Mouse (Mus musculus): ENCODE results near the gene Oas1h. TPM values are rescaled to one million over a fixed set of nuclear protein-coding genes. Genes with fewer than 3 reads are reported as not detected.
"Not testable (repeated sequence)": the region's sequence is repeated elsewhere in the genome, so short reads cannot be mapped to it uniquely, and the experiment has no call there.

The Oas1h gene
- polyA plus RNA-seq, 1 experiment from 2014 or later: not detected

DNA sequence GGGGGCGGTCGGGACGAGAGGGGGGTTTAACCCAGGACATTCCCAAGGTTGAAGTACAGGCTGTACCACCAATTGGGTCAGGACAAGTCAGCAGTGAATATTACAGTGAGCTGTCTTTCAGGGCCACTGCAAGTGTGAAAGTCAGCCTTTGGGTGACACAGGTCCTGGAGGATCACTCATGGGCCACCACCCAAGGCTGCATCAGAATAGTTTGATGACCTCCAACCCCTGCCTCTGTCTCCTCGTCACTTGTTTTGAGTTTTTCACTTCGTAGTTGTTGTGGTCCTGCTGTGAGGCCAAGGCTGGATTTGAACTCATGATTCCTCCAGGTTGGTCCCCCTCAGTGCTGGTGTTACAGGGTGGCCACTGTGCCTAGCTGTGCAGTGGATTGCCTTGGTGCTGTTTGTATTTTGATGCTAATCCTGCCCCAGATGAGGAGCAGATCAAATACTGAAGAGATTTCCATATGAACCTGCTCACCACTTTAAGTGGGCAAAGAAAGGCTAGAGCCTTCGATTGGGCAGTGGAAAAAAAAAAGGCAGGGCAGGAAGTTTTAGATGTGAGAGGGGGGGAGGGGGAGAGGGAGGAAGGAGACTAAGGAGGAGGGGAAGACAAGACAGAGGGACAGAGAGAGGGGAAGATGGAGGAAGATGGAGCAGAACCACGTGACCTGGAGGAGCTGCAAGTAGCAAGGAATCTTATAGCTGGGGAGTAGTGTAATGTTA is 47.1 kb downstream of the Oas1h start:
- 56% methylated on average over 7 of the region's 7 CpGs for WGBS
- Histone ChIP-seq H3K9me3 (no peaks in the 10 kb centered on the region), H3K4me3 (no peak overlapping the region)

DNA sequence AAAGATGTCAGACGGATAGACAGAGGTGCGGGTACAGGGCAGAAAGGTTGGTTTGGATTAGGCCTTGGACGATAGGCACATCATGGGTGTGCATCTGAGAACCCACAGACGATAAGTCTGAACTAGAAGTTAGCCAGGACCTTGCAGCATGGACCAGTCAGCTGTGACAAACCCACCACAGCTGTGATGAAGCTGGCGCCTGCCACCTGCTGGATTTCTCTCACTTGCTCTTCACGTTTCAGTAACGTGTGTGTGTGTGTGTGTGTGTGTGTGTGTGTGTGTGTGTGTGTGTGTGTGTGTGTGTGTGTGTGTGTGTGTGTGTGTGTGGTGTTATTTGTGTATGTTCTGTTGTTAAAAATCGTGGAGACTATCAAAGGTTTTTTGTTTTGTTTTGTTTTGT is 53.0 kb downstream of the Oas1h start, which contains the start of gene Oas1d:
TSS of gene Oas1d (plus strand) at position 333 of the 400 bp plus-strand sequence.
- 51% methylated on average over 8 of the region's 8 CpGs for WGBS
- H3K4me2 ChIP-seq; H3K9ac ChIP-seq; H3K9me3 ChIP-seq; H3K4me1 ChIP-seq (replicated peaks); ATAC-seq (ENCODE audit: low read depth); H3K27me3 ChIP-seq; H3K36me3 ChIP-seq; H3K27ac ChIP-seq (replicated peaks); H3K4me3 ChIP-seq: not testable (repeated sequence)

More for the DNA sequence above, 47.1 kb downstream of the Oas1h start:
- no peaks in the 10 kb centered on the region for H3K36me3 ChIP-seq
- ATAC-seq (ENCODE audit: low read depth): no peak
- no peaks in the 10 kb centered on the region for H3K4me1 ChIP-seq (replicated peaks)
- H3K27me3 ChIP-seq: no peaks in the 10 kb centered on the region
- H3K4me2 ChIP-seq: no peak overlapping the region
- H3K27ac ChIP-seq (replicated peaks): no peak overlapping the region
- no peak overlapping the region for H3K9ac ChIP-seq

DNA sequence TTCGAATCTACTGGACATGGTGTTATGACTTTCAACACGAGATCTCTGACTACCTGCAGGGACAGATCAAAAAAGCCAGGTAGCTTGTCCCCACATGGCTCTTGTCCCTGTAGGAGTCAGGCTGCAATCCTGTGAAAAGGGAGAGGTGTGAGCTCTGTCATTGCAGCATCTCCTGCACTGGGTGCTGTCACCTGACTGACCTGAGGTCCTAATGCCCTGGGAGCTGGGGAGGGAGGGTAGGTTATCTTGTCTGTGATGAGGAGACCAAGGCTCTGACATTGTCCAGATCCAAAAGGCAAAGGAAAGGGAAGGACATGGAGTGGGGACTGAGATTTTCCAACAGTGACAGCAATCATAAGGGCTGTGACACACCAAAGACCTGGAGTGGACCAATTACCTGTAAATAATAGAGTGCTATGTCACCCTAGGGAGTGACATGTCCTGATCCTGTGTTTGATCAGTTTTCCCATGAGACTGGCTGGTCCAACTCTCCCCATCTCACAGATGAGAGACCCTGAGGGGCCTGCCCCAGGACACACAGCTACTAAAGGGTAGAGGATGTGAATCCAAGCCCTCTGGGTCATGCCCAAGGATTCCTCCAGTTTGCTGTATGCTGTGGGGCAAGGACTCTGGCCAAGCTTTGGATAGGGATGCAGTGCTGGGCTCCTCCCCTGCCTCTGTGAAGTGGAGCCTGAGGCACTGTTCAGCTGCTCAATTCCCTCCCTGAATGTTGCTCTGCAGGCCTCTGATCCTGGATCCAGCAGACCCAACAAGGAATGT is 58.1 kb downstream of the Oas1h start:
- H3K4me3 ChIP-seq; H3K36me3 ChIP-seq; H3K4me2 ChIP-seq; H3K27me3 ChIP-seq; H3K9ac ChIP-seq; ATAC-seq (ENCODE audit: low read depth); H3K9me3 ChIP-seq; H3K27ac ChIP-seq (replicated peaks); H3K4me1 ChIP-seq (replicated peaks): not testable (repeated sequence)
- 67% methylated on average over 2 of the region's 2 CpGs for WGBS

DNA sequence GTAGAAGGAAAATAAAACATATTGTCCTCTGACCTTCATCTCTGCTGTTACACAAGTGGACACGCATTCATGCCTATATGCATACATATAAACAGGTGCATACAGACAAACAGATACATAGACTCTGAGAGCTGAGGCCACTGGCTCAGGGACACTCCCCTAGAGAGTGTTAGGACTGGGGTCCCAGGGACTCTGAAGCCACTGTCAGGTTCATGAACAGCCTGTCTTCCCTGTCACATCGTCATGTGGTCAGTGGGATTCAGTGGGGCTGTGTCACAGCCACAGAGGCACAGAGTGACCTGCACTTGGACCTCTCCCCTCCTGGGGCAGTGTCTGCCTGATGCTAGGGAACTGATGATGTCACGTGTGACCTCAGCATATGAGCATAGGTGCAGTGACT is 59.1 kb downstream of the Oas1h start:
- no peak for ATAC-seq (ENCODE audit: low read depth)
- 81% methylated on average over 3 of the region's 3 CpGs for WGBS

More for the DNA sequence above, 59.1 kb downstream of the Oas1h start:
- Histone ChIP-seq H3K4me2 (no peak overlapping the region), H3K9ac (no peak overlapping the region), H3K4me3 (no peak overlapping the region), H3K9me3 (no peaks in the 10 kb centered on the region), H3K27me3 (no peaks in the 10 kb centered on the region), H3K36me3 (no peaks in the 10 kb centered on the region), H3K27ac (replicated peaks) (no peak overlapping the region), H3K4me1 (replicated peaks) (no peaks in the 10 kb centered on the region)

Small RNA genes lying within 50 kb of the gene (microRNA-seq; reads per million reads assigned to microRNA genes)
- not detected for gene Gm22907

Other genes starting within 250 kb of the Oas1h start
- 19.9 and 25.1 TPM in 2 replicates for gene Rita1, start 248.8 kb upstream of the Oas1h start, polyA plus RNA-seq (2015; fragmentation: Nextera tagmentation; extraction: Ambion mirVana)
- gene Ddx54, start 248.7 kb upstream of the Oas1h start, polyA plus RNA-seq (2015; fragmentation: Nextera tagmentation; extraction: Ambion mirVana): 44.6 and 45.7 TPM in 2 replicates
- gene Cfap73, start 227.2 kb upstream of the Oas1h start, polyA plus RNA-seq (2015; fragmentation: Nextera tagmentation; extraction: Ambion mirVana): not detected in 2 replicates
- 0.31 TPM in 1 of 2 replicates, not detected in the other for gene Rasal1, start 212.6 kb upstream of the Oas1h start, polyA plus RNA-seq (2015; fragmentation: Nextera tagmentation; extraction: Ambion mirVana)
- 37.3 and 39.6 TPM in 2 replicates for gene Dtx1, start 149.5 kb upstream of the Oas1h start, polyA plus RNA-seq (2015; fragmentation: Nextera tagmentation; extraction: Ambion mirVana)
- 0.19 and 0.43 TPM in 2 replicates for gene Oas2, start 111.6 kb upstream of the Oas1h start, polyA plus RNA-seq (2015; fragmentation: Nextera tagmentation; extraction: Ambion mirVana)
- 0.45 and 0.56 TPM in 2 replicates for gene Oas3, start 83.8 kb upstream of the Oas1h start, polyA plus RNA-seq (2015; fragmentation: Nextera tagmentation; extraction: Ambion mirVana)
- gene Oas1e, start 65.9 kb upstream of the Oas1h start, polyA plus RNA-seq (2015; fragmentation: Nextera tagmentation; extraction: Ambion mirVana): 0.14 TPM in 1 of 2 replicates, not detected in the other
- gene Oas1c, start 48.9 kb upstream of the Oas1h start, polyA plus RNA-seq (2015; fragmentation: Nextera tagmentation; extraction: Ambion mirVana): 0.45 and 0.46 TPM in 2 replicates
- gene Oas1f, start 14.1 kb upstream of the Oas1h start, polyA plus RNA-seq (2015; fragmentation: Nextera tagmentation; extraction: Ambion mirVana): not detected in 2 replicates
- gene Oas1g, start 26.2 kb downstream of the Oas1h start, polyA plus RNA-seq (2015; fragmentation: Nextera tagmentation; extraction: Ambion mirVana): 0.46 TPM in 1 of 2 replicates, not detected in the other
- gene Oas1a, start 46.1 kb downstream of the Oas1h start, polyA plus RNA-seq (2015; fragmentation: Nextera tagmentation; extraction: Ambion mirVana): 0.88 and 0.96 TPM in 2 replicates
- gene Oas1d, start 53.1 kb downstream of the Oas1h start, polyA plus RNA-seq (2015; fragmentation: Nextera tagmentation; extraction: Ambion mirVana): not detected in 2 replicates
- 9.0 and 9.4 TPM in 2 replicates for gene Rph3a, start 148.7 kb downstream of the Oas1h start, polyA plus RNA-seq (2015; fragmentation: Nextera tagmentation; extraction: Ambion mirVana)